Mouse (Mus musculus) ES-Bruce4 (cell line): ENCODE data around the gene Shcbp1l. TPM values are rescaled to one million over a fixed set of nuclear protein-coding genes. Genes with fewer than 3 reads are reported as not detected.

Experiments used
- H3K27ac ChIP-seq: 2 replicates; pipeline ENCODE4 v1.5.1; 2012; ENCODE audit warnings: low read length, inconsistent platforms; ENCODE audit not compliant: insufficient read depth
- H3K27me3 ChIP-seq: 2 replicates; pipeline ENCODE4 v1.6.1; 2012; ENCODE audit warnings: mild to moderate bottlenecking, low read length, inconsistent platforms; ENCODE audit not compliant: control insufficient read depth, poor library complexity, insufficient read depth, severe bottlenecking
- H3K36me3 ChIP-seq: 2 replicates; pipeline ENCODE4 v1.6.1; 2012; ENCODE audit warnings: inconsistent platforms, mild to moderate bottlenecking, low read length, moderate library complexity; ENCODE audit not compliant: control insufficient read depth, poor library complexity, insufficient read depth, severe bottlenecking
- H3K4me1 ChIP-seq: one replicate; pipeline ENCODE4 v1.8.1; 2011; ENCODE audit warnings: low read length; ENCODE audit not compliant: control insufficient read depth, insufficient read depth
- H3K4me3 ChIP-seq: 2 replicates; pipeline ENCODE4 v1.5.1; 2011; ENCODE audit warnings: low read depth, mild to moderate bottlenecking, low read length
- H3K9ac ChIP-seq: 2 replicates; pipeline ENCODE4 v1.6.1; 2012; ENCODE audit warnings: low read depth, mild to moderate bottlenecking, inconsistent platforms; ENCODE audit not compliant: poor library complexity, severe bottlenecking
- H3K9me3 ChIP-seq: replicated peaks from 2 replicates; pipeline ENCODE4 v1.6.1; 2012; ENCODE audit warnings: mild to moderate bottlenecking, low read length, inconsistent platforms; ENCODE audit not compliant: control insufficient read depth, poor library complexity, insufficient read depth, severe bottlenecking
- CTCF ChIP-seq: IDR thresholded peaks from one replicate; pipeline ENCODE4 v1.8.1; 2011; ENCODE audit warnings: low read depth, low read length
- EP300 ChIP-seq: IDR thresholded peaks from 2 replicates; pipeline ENCODE4 v1.6.1; 2011; ENCODE audit warnings: low read depth, low read length; ENCODE audit not compliant: insufficient read depth
- POLR2A ChIP-seq: IDR thresholded peaks from one replicate; pipeline ENCODE4 v1.8.1; 2011; ENCODE audit warnings: low read length; ENCODE audit not compliant: insufficient read depth
- polyA plus RNA-seq: library from polyadenylated mRNA; stranded (reverse); fragments of >200 nt; gene quantifications from 2 replicates; pipeline ENCODE4 v1.2.4, GENCODE M21; 2011; ENCODE audit warnings: low read depth; ENCODE audit not compliant: missing spikeins, insufficient read depth, insufficient read length

The Shcbp1l gene
- polyA plus RNA-seq, 1 experiment, result 2.7 TPM

DNA sequence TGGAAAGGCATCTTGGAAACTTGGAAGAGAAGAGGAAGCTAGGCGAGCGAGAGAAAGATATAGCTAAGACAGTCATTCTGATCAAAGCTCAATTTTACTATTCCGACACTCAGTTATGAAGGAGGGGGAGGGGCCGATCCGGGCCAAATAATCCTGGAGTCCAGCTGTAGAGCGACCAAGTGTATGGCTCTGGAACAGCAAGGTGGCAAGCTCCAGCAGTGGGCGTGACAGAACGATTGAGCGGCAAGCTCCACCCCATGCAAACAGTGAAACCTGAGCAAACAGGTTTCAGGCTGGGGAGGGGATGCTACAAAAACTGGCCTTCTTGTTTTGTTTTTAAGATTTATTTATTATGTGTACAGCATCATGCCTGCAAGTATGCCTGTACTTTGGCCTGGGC is 75.1 kb downstream of the Shcbp1l start:
- Histone ChIP-seq H3K27ac (no peak overlapping the region), H3K27me3 (no peaks in the 10 kb centered on the region), H3K36me3 (no peaks in the 10 kb centered on the region), H3K4me3 (no peak overlapping the region), H3K9ac (no peak overlapping the region), H3K4me1 (peaks cover 9% of the 10 kb centered on the region), H3K9me3 (no peaks in the 10 kb centered on the region)
- TF ChIP-seq POLR2A, result no peak
- no peak for TF ChIP-seq CTCF
- no peak for TF ChIP-seq EP300

DNA sequence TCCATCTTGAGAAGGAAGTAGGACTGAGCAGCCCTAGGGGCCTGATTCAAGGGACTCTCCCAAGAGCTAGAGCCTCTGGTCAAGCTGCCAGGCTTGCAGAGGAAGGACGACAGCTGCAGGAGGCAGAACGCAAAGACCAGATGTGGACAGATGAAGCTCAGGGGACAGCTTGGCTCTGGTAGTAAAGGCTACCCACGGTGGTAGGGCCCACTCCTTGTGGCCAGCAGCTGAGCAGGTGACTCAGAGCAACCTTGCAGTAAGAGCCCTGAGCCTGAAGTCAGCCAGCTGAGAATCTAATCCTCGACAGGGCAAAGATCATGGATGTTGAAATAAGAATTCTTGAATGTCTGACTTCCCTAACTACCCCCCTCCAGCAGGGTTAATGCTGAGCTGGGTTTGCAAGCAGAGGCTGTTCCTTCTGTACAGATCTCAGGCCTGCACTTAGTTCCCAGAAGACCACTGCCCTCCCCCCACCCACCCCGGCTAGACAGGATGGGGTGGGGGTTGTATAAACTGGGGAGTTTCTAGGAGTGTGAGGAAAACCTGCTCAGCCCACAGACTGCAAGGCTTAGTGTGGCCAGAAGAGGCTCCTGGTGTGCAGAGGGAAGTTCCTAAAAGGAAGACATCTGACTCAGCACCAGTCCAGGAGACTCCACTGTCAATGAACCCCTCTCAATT is 76.8 kb downstream of the Shcbp1l start:
- Histone ChIP-seq H3K9me3 (no peaks in the 10 kb centered on the region), H3K27me3 (no peaks in the 10 kb centered on the region), H3K36me3 (no peaks in the 10 kb centered on the region), H3K27ac (peak overlapping the region; percentile 30; the same call in 1 of the 2 replicates), H3K4me3 (no peak overlapping the region), H3K4me1 (peaks cover 5% of the 10 kb centered on the region), H3K9ac (peak overlapping the region; percentile 3; the same call in 1 of the 2 replicates)
- TF ChIP-seq CTCF, result no peak
- no peak for TF ChIP-seq EP300
- no peak for TF ChIP-seq POLR2A

Other genes starting within 250 kb of the Shcbp1l start
- 46.1 TPM in 2 replicates for gene Lamc2, start 238.7 kb upstream of the Shcbp1l start, polyA plus RNA-seq
- gene Lamc1, start 92.4 kb upstream of the Shcbp1l start, polyA plus RNA-seq, result 195 and 233 TPM in 2 replicates
- gene Dhx9, start 62.5 kb downstream of the Shcbp1l start, polyA plus RNA-seq, result 257 and 282 TPM in 2 replicates
- 9.2 and 10.0 TPM in 2 replicates for gene Npl, start 124.9 kb downstream of the Shcbp1l start, polyA plus RNA-seq
- gene Rgs8, start 227.9 kb downstream of the Shcbp1l start, polyA plus RNA-seq, result 0.10 TPM in 1 of 2 replicates, not detected in the other